Mouse (Mus musculus) heart, adult 9 months (tissue): Measurements from ENCODE around the gene Zfp654.
"Not testable (repeated sequence)": the region's sequence is repeated elsewhere in the genome, so short reads cannot be mapped to it uniquely, and the experiment has no call there.

Experiments used
- DNase-seq, 2 experiments: peaks; one replicate each; pipeline ENCODE4 v3.0.0; 2022; ENCODE audit warnings: low spot score in 2 of 2

Zfp654 gene

DNA sequence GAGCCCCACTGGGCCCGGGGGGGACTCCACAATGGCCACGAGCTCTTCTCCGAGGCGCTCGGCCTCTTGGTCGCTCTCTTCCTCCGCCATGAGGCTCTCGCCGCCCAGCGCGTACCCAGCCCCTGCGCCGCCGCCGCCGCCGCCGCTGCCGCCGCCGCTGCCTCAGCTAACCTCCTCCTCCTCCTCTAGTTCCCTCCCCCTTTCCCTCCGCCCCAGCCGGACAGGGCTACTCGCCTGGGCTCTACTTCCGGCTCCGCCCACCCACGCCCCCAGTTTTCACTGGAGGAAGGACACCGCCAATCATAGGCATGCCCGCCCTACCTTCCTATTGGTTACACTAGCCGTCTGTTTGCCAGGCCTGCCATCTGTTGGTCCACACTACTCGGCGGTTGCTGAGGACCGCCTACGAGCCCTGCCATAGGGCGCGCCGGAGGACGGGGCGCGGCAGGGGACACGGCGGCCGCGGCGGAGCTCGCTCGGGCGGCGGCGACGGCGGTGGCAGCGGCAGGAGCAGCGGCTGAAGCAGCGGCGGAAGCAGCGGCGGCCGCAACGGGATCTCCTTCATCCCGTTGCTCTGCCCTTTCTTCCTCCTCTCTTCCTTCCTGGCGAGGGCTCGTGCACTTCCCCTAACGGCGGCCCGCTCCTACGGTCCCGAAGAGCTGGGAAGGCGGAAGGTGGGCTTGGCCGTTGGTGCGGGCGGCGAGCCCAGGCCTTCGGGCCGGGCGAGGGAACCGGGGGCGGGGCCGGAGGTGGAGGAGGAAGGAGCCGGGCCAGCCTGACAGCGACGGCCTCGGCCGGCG is at the start of gene Zfp654, which contains the start of gene Cggbp1:
TSS of gene Zfp654 (minus strand) at position 90 of the 800 bp plus-strand sequence.
TSS of gene Cggbp1 (plus strand) at position 434 of the 800 bp plus-strand sequence.
- peak; percentile 100 for DNase-seq

GRCm38 (mm10) chr16:64899084-64899483 is 47.6 kb upstream of the Zfp654 start:
- no peak for DNase-seq

- no peak for DNase-seq
These were observed 38.0 kb upstream of the Zfp654 start for GRCm38 (mm10) chr16:64889496-64889895.

DNA sequence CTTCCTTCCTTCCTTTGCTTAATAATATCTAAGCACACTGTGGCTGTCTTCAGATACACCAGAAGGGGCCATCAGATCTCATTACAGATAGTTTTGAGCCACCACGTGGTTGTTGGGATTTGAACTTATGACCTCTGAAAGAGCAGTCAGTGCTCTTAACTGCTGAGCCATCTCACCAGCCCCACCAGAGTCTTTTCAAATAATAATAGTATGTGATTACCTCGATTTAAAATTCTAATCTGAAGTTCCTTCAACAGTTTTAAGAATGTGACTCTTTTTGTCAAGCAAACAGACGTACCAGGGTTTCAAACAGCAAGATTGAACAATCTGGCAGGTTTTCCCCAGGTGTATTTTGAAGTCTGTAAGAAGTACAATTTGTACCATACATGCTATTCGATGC is 34.1 kb upstream of the Zfp654 start:
- no peak for DNase-seq

- no peak for DNase-seq
These were observed 33.7 kb upstream of the Zfp654 start for GRCm38 (mm10) chr16:64885142-64885541.

DNA sequence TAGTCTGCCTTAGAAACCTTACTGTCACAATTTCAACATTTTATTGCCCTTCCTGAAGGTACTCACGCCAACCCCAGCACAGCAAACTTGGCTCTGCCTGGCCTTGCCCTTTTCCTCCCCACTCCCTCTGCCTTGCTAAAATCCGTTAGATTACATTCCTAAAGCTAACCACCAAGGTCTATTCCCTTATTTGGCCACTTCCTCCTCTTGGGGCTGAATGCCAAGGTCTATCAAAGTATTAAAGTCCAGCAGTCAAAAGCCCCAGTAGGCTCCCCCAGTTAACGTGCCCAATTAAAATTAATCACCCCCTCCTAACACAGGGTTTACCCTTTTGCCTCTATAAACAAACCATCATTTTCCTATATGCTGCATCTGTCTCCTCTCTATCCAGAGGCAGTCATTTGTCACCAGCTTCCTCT is 33.0 kb upstream of the Zfp654 start:
- no peak for DNase-seq

- no peak for DNase-seq
These were observed 32.4 kb upstream of the Zfp654 start for GRCm38 (mm10) chr16:64883896-64884295.

- no peak for DNase-seq
These were observed 30.0 kb upstream of the Zfp654 start for GRCm38 (mm10) chr16:64881442-64881841.

- DNase-seq: no peak
These were observed 29.5 kb upstream of the Zfp654 start for GRCm38 (mm10) chr16:64880986-64881385.

DNA sequence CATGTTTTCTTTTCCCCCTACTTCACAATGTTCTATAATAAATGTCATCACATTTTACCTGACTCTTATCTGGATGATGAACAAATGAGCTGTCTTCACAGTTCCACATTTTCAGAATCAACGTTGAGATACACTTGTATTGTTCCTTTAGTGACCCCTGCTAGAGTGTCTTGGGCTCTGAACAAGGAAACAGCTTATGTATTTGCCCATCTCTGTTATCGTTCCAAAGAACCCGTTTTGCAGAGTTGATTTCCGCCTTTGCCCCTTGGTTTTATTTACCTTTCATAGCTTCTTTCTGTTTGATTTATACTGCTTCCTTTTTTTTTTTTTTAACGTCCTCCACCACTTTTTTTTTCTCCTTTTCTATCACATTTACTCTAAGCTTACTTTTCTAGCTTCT is 28.3 kb upstream of the Zfp654 start:
- DNase-seq: no peak

DNA sequence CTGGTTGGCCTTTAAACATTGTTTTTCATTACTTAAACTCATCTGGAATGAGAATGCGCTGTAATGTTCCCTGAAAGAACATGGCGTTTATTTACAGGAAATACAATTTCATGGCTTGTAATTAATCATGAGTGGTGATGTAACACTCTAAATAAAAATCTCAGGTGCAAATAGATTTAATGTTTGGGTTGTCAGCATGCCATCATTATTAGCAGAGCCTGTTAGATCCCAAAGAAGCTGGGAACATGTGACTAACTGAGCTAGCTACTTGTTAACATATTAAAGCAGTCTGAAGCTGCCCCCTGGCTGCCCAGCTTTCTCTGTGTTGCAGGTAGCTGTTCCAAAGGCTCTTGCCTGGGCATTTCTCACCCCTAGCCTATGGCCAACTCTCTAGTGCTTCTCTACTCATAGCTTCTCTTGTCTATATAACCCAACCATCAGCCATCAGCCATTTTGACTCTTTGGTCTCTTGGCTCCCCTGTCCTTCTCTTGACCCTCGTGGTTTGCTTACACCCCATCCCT is 27.2 kb upstream of the Zfp654 start:
- no peak for DNase-seq

DNA sequence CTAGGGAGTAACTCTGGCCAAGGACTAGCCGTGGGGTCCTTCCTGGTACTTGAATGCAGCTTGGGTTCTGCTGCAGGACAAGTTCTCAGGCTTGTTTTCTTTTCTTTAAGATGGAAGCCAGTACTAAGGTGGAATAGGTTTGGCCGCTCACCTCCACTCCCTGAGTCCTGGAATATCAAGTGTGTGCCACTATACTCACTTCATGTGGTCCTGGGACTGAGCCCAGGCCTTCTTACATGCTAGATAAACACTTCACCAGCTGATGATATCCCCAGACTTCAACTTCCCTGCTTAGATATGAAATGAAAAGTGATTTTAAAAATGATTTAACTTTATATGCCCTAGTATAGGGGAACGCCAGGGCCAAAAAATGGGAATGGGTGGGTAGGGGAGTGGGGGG is 25.9 kb upstream of the Zfp654 start:
- DNase-seq: no peak

DNA sequence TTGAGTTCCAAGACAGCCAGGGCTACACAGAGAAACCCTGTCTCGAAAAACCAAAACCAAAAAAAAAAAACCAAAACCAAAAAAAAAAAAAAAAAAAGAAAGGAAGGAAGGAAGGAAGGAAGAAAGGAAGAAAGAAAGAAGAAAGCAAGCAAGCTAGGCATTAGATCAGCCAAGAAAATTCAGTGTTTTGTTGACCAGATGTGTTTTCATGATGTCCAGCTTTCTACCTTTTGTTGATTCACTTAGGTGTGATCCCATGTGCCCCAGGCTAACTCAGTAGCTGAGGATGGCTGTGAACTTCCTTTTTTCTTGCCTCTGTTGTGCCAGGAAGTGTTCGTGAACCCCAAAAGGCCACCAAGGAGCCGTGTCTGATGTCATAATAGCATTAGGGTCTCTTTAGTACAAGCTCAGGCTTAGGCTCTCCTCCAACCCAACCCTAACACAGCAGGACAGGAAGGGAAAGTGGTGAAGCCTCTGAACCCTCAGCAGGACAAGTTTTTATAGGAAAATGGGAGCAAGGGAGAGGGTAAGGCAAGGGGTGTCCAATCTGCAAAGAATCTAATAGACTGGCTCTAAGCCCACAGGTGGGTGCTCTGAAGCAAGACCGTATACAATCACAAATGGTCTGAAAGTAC is 25.3 kb upstream of the Zfp654 start:
- DNase-seq: no peak

DNA sequence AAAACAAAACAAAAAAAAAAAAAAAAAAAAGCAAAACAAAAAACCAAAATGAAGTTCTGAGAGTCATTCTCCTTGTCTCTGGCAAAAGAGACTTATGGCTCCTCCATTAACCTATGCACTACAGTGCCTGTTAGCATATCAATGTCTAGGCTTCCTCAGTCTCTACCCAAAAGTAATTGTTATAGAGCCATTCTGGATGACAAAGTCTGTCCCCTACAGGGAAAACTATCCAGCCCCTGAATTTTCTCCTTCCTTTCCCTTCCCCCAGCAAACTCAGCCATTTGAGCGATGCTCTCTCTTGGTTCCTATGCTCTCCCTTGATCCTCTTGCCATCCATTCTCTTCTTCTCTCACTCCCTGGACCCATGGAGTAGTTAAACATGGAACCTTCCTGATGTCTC is 24.4 kb upstream of the Zfp654 start:
- no peak for DNase-seq

- no peak for DNase-seq
These were observed 23.9 kb upstream of the Zfp654 start for GRCm38 (mm10) chr16:64875384-64875783.

GRCm38 (mm10) chr16:64873416-64874305 is 22.2 kb upstream of the Zfp654 start:
- DNase-seq: peak; percentile 78 to 84

GRCm38 (mm10) chr16:64872841-64873240 is 21.4 kb upstream of the Zfp654 start:
- DNase-seq: no peak

DNA sequence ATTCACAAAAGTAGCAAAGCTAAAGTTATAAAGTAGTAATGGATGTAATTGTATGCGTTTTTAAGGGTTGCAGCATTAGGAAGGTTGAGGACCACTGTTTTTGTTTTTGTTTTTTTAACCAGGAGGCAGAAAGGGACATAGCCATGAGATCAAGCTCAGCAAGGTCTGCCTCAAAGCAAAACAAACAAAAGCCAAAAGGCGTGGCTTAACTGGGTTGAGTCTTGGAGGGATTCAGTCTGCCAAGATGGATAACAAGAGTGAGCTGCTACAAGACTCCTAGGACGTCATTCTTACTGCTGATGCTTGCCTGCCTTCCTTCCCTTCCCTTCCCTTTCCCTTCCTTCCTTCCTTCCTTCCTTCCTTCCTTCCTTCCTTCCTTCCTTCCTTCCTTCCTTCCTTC is 20.8 kb upstream of the Zfp654 start:
- DNase-seq: peak; percentile 26 to 44

DNA sequence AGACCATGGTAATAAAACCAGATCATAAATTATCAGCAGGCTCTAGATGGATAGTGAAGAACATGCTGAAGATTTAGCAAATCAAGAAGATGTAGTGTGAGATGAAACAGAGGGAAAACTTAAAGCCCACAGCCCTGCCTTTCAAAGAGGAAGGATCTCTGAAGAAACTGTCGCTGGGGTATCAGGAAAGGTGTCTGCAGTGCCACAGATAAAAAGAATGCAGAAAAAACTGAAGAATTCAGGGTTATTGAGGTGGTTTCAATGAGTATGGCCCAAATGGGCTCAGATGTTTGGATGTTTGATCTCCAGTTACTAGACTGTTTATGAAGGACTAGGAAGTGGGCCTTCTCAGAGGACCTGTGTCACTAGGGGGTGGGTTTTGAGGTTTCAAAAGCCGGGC is 18.2 kb upstream of the Zfp654 start:
- DNase-seq: no peak

- DNase-seq: no peak
These were observed 17.2 kb upstream of the Zfp654 start for GRCm38 (mm10) chr16:64868613-64869012.

DNA sequence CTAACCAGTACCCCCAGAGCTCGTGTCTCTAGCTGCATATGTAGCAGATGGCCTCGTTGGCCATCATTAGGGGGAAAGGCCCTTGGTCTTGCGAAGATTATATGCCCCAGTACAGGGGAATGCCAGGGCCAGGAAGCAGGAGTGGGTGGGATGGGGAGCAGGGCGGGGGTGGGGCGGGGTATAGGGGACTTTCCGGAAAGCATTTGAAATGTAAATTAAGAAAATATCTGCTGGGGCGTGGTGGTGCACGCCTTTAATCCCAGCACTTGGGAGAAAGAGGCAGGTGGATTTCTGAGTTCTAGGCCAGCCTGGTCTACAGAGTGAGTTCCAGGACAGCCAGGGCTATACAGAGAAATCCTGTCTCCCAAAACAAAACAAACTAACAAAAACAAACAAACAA is 14.4 kb upstream of the Zfp654 start:
- not testable (repeated sequence) for DNase-seq

- DNase-seq: no peak
These were observed 5.5 kb upstream of the Zfp654 start for GRCm38 (mm10) chr16:64856946-64857345.
